Mouse (Mus musculus) hindbrain, embryonic 11.5 days (tissue): ENCODE data around the gene Rgl3. TPM values are rescaled to one million over a fixed set of nuclear protein-coding genes. Genes with fewer than 3 reads are reported as not detected.

Experiments
- ATAC-seq: fragments of 200-750 bp; cut with Nextera tagmentation; 2 replicates; pipeline ENCODE4 v1.8.0; 2017; ENCODE audit warnings: mild to moderate bottlenecking, moderate TSS enrichment, moderate library complexity; ENCODE audit not compliant: low FRiP score
- DNase-seq: peaks from one replicate; pipeline ENCODE4 v3.0.0-alpha.2; 2015; ENCODE audit warnings: low spot score
- H3K27ac ChIP-seq: fragments of 300-500 bp; sonication (generic); 2 replicates; pipeline ENCODE4 v1.5.1; 2014; ENCODE audit warnings: mild to moderate bottlenecking, low read depth, low read length
- H3K27me3 ChIP-seq: fragments of 300-500 bp; sonication (generic); 2 replicates; pipeline ENCODE4 v1.6.1; 2014; ENCODE audit warnings: mild to moderate bottlenecking, low read length, moderate library complexity, mixed read lengths; ENCODE audit not compliant: control insufficient read depth, insufficient read depth
- H3K36me3 ChIP-seq: fragments of 300-500 bp; sonication (generic); 2 replicates; pipeline ENCODE4 v1.6.1; 2014; ENCODE audit warnings: mild to moderate bottlenecking, low read length, moderate library complexity, mixed read lengths; ENCODE audit not compliant: control insufficient read depth, insufficient read depth
- H3K4me1 ChIP-seq: fragments of 300-500 bp; sonication (generic); replicated peaks from 2 replicates; pipeline ENCODE4 v1.6.1; 2014; ENCODE audit warnings: low read length, mixed read lengths; ENCODE audit not compliant: control insufficient read depth, insufficient read depth
- H3K4me2 ChIP-seq: fragments of 300-500 bp; sonication (generic); replicated peaks from 2 replicates; pipeline ENCODE4 v1.6.1; 2014; ENCODE audit warnings: mild to moderate bottlenecking, low read depth, low read length
- H3K4me3 ChIP-seq: fragments of 300-500 bp; sonication (generic); 2 replicates; pipeline ENCODE4 v1.5.1; 2014; ENCODE audit warnings: low read depth, low read length
- H3K9ac ChIP-seq: fragments of 300-500 bp; sonication (generic); 2 replicates; pipeline ENCODE4 v1.6.1; 2014; ENCODE audit warnings: low read depth, low read length
- H3K9me3 ChIP-seq: fragments of 300-500 bp; sonication (generic); 2 replicates; pipeline ENCODE4 v1.6.1; 2016; ENCODE audit warnings: low read length; ENCODE audit not compliant: control insufficient read depth
- WGBS: fragments of 180-500 bp; shearing (Covaris S2); extraction: QIAGEN DNeasy Blood & Tissue Kit; methylation state at CpG from one replicate; pipeline ENCODE4 v1.1.7; 2014; 5-methylcytosine and 5-hydroxymethylcytosine counted together
- polyA plus RNA-seq: library from polyadenylated mRNA; unstranded; fragments of >200 nt; fragmentation: Nextera tagmentation; extraction: Ambion mirVana; gene quantifications from 2 replicates; pipeline ENCODE4 v1.2.1, GENCODE M21; 2014

Gene Rgl3
- polyA plus RNA-seq, 1 experiment from 2014 or later: 2.0 TPM

DNA sequence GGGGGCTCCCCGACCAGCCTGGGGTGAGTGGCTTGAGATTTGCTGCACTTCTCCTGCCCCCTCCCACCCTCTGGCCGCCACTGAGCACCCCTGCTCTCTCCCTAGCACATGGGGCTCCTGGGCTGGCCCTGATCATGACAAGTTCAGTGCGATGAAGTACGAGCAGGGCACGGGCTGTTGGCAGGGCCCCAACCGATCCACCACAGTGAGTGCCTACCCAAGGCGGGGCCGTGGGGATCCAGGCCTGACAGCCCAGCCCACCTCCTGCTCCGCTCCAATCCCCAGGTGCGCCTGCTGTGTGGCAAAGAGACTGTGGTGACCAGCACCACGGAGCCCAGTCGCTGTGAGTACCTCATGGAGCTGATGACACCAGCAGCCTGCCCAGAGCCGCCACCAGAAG, 23.5 kb upstream of the Rgl3 start:
- 0 out of 2 replicates have a peak, but pooled peaks cover 2% of the 10 kb centered on the region for H3K4me1 ChIP-seq
- DNase-seq: no peak
- no peak overlapping the region for H3K4me2 ChIP-seq
- no peaks in the 10 kb centered on the region for H3K27me3 ChIP-seq
- peak; percentile 22; the same call in 1 of the 2 replicates for ATAC-seq
- H3K36me3 ChIP-seq: peaks cover 19% of the 10 kb centered on the region
- H3K9ac ChIP-seq: no peak overlapping the region
- no peak overlapping the region for H3K4me3 ChIP-seq
- H3K9me3 ChIP-seq: no peaks in the 10 kb centered on the region
- no peak overlapping the region for H3K27ac ChIP-seq
- WGBS: 89% methylated on average over 13 of the region's 13 CpGs

DNA sequence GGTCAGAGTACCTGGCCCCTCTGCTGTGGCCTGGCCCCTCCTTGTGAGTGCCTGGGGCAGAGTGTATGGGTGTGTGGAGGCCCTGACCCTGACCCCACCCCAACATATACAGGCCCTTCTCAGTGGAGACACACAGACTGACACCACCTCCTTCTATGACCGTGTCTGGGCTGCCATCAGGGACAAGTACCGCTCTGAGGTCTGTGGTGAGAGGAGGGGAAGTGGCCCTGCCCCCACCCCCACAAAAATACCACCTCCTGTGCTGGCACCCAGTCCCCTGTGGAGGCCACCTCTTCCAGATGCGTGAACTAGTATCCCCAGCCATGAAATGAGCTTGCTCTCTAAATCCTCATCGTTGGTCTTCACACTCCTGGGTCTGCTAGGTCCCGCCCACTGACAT, 21.8 kb upstream of the Rgl3 start:
- H3K27me3 ChIP-seq: no peaks in the 10 kb centered on the region
- no peaks in the 10 kb centered on the region for H3K9me3 ChIP-seq
- ATAC-seq (no peak), DNase-seq (no peak)
- H3K4me1 ChIP-seq: 0 out of 2 replicates have a peak, but pooled peaks cover 2% of the 10 kb centered on the region
- H3K4me2 ChIP-seq: no peak overlapping the region
- 92% methylated on average over 5 of the region's 5 CpGs for WGBS
- peaks cover 19% of the 10 kb centered on the region for H3K36me3 ChIP-seq
- H3K27ac ChIP-seq: peak overlapping the region; percentile 30; the same call in 1 of the 2 replicates
- no peak overlapping the region for H3K4me3 ChIP-seq
- no peak overlapping the region for H3K9ac ChIP-seq

DNA sequence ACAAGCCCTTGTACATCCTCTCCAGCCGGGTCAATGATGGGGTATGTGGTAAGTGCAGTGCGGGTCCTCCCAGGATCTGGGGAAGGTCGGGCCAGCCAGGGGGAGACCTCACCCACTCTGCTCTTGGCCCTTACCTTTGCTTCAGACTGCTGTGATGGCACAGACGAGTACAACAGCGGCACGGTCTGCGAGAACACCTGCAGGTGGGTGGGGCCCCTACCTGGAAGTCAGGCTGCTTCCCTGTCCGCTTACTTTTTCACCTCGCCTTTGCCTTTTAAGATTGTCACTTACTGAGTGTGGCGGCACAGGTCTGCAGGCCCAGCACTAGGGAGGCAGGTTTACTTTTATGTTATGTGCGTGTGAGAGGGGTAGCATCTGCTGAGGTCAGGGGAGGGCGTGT, 15.3 kb upstream of the Rgl3 start:
- Histone ChIP-seq H3K9ac (no peak overlapping the region), H3K4me2 (no peak overlapping the region)
- WGBS: 94% methylated on average over 12 of the region's 12 CpGs

DNA sequence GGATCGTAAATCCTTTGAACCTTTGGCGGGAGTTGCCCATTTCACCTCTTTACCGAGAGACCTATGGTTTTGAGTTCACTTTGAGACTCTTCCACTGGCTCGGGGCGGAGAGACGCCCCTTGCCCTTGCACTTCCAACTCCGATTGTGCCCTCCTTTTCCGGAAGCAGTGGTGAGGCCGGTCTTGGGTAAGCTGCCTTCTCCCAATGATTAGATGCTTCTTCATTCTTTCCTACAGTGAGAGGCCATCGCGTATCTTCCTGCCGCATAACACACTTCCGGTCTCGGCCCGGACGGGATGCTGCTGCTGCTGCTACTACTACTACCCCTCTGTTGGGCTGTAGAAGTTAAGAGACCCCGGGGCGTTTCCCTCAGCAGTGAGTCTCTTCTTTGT, 13.9 kb upstream of the Rgl3 start:
- no peaks in the 10 kb centered on the region for H3K9me3 ChIP-seq
- ATAC-seq (peak; percentile 9; the same call in 1 of the 2 replicates), DNase-seq (no peak)
- no peaks in the 10 kb centered on the region for H3K27me3 ChIP-seq
- peak overlapping the region; percentile 83 for H3K4me3 ChIP-seq
- peak overlapping the region; percentile 67 for H3K4me2 ChIP-seq
- peaks cover 4% of the 10 kb centered on the region; the same call in 1 of the 2 replicates for H3K36me3 ChIP-seq
- peak overlapping the region; percentile 70 for H3K9ac ChIP-seq
- 2% methylated on average over 18 of the region's 18 CpGs for WGBS
- peaks cover 5% of the 10 kb centered on the region for H3K4me1 ChIP-seq
- H3K27ac ChIP-seq: 0 out of 2 replicates have a peak overlapping the region, but pooled peaks have one; percentile 58

More for the DNA sequence above, 15.3 kb upstream of the Rgl3 start:
- H3K27me3 ChIP-seq: no peaks in the 10 kb centered on the region
- no peaks in the 10 kb centered on the region for H3K9me3 ChIP-seq
- no peak overlapping the region for H3K4me3 ChIP-seq
- H3K36me3 ChIP-seq: peaks cover 9% of the 10 kb centered on the region; the same call in 1 of the 2 replicates
- no peak overlapping the region for H3K27ac ChIP-seq
- ATAC-seq: no peak
- peaks cover 5% of the 10 kb centered on the region for H3K4me1 ChIP-seq
- no peak for DNase-seq

DNA sequence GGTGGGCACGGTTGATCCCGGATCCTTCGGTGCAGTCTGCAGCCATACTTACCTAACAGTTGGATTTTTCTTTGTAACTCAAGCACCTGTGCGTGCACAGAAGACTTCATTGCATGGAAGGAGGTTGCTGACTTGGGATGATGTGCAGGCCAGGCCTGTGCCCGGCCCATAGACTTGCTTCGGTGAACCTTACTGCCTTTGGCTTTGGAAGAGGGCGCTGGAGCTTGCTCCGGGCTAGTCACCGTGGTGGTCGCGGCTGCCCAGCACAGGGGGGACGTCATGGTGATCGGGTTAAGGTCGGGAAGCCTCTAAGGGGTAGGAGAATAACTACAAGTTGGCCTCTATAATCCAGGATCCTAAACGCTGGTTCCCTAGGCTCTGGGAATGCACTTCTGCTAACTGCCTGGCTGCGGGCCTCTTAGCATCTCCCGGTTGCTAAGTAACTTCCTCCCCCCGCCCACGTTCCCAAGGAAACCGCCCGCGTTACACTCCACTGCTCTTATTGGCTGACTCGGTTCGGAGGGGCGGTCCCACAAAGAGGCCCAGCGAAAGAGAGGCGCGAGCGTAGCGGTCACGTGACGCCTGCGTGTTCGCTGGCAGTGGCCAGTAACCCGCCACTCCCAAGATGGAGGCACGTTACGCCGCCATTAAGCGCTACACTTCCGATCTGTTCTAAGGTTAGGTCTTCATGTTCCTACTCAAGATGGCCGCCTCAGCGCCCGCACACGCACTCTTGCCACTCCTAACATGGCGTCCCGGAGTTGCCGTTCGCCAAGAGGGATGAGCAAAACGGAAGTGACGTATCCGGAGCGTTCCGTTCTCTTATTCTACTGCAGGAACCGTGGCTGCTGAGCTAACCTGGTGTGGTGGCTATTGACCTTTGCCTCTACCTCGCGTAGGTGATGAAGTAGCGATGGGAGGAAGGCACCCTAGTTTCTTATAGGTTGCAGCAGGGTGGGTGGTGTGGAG, 13.2 kb upstream of the Rgl3 start, which contains the start of the genes Ccdc151 and Prkcsh:
Ccdc151 (minus strand) TSS at position 441 of the 969 bp plus-strand sequence.
Prkcsh (plus strand) TSS at position 613 of the 969 bp plus-strand sequence.
- Histone ChIP-seq H3K4me2 (peak within 1 kb of the TSS; percentile 67), H3K9ac (peak within 1 kb of the TSS; percentile 70), H3K36me3 (peaks cover 4% of the 10 kb centered on the region; the same call in 1 of the 2 replicates), H3K4me1 (peaks cover 5% of the 10 kb centered on the region), H3K4me3 (peak within 1 kb of the TSS; percentile 83), H3K27me3 (no peaks in the 10 kb centered on the region), H3K9me3 (no peaks in the 10 kb centered on the region), H3K27ac (peak within 1 kb of the TSS; percentile 58)
- DNase-seq: peak; percentile 99
- WGBS: 5% methylated on average over 57 of the region's 57 CpGs
- ATAC-seq: peak; percentile 99

DNA sequence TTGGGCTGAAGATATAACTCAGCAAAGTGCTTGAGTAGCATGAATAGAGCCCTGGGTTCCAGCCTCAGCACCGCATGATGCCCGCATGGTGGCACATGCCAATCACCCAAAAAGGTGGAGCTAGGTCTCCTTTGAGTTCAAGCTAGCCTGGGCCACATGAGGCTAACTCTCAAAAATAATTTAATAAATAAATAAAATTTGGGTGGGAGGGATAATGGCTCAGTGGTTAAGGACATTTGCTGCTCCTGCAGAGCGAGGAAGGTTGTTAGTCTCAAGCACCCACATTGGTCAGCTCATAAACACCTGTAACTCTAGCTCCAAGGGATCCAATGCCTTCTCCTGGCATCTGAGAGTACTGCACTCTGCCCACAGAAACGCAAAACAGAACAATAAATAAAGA, 12.4 kb upstream of the Rgl3 start:
- Histone ChIP-seq H3K4me3 (no peak overlapping the region), H3K27me3 (no peaks in the 10 kb centered on the region), H3K4me1 (peaks cover 5% of the 10 kb centered on the region), H3K9ac (no peak overlapping the region), H3K4me2 (peak overlapping the region; percentile 65; the same call in 1 of the 2 replicates), H3K27ac (no peak overlapping the region), H3K9me3 (no peaks in the 10 kb centered on the region), H3K36me3 (peaks cover 4% of the 10 kb centered on the region; the same call in 1 of the 2 replicates)
- DNase-seq (no peak), ATAC-seq (no peak)
- WGBS: 86% methylated on average over 4 of the region's 4 CpGs

DNA sequence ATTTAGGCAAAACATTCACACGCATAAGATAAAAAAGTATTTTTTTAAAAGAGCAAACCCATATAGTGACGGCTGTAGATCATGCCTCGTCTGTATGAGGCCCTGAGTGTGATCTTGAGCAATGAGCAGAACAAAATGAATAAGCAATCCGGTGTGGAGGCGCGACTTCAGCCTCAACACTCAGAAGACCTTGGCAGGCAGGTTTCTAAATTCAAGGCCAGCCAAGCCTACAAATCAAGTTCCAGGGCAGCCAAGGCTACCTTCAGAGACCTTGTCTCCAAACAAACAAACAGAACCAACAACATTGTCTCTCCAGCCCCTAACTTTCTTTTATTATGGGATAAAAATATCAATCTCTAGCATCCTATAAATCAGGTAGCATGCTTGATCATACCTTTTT, 11.1 kb upstream of the Rgl3 start:
- no peak for ATAC-seq
- H3K27me3 ChIP-seq: no peaks in the 10 kb centered on the region
- no peaks in the 10 kb centered on the region for H3K9me3 ChIP-seq
- H3K9ac ChIP-seq: no peak overlapping the region
- H3K4me2 ChIP-seq: no peak overlapping the region
- 89% methylated on average over 6 of the region's 6 CpGs for WGBS
- no peak for DNase-seq
- H3K4me1 ChIP-seq: peaks cover 5% of the 10 kb centered on the region
- no peak overlapping the region for H3K4me3 ChIP-seq
- no peak overlapping the region for H3K27ac ChIP-seq
- peaks cover 4% of the 10 kb centered on the region; the same call in 1 of the 2 replicates for H3K36me3 ChIP-seq

DNA sequence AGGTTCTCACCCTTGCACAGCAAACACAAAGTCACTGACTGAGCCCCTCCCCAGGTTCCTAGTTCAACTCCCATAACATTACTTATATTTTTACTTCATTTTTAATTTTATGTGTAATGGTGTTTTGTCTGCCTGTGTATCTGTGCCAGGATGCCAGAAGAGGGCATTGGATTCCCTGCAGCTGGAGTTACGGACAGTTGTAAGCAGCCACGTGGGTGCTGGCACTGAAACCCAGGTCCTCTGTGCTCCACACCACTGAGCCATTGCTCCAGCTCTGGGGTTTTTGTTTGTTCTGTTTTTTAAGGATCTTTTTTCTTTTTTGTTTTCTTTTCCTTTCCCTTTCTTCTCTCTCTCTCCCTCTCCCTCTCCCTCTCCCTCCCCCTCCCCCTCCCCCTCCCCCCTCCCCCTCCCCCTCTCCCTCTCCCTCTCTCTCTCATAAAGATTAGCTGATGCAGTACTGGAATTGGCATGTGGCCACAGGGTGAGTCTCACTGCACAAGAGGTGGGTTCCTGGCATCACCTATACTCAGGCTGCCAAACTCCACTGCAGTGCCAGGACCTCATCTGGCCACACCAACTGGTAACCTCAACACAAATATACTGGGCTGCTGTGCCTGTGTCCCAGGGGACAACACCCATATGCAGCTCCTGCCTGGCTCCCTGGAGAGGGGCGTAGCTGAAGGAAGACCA, 7.1 kb upstream of the Rgl3 start:
- no peak overlapping the region for H3K27ac ChIP-seq
- DNase-seq: no peak
- H3K4me1 ChIP-seq: no peaks in the 10 kb centered on the region
- no peak overlapping the region for H3K4me3 ChIP-seq
- H3K9me3 ChIP-seq: no peaks in the 10 kb centered on the region
- no peak for ATAC-seq
- peaks cover 9% of the 10 kb centered on the region for H3K27me3 ChIP-seq
- no peak overlapping the region for H3K9ac ChIP-seq
- no peak overlapping the region for H3K4me2 ChIP-seq
- WGBS: 86% methylated on average over 3 of the region's 3 CpGs
- H3K36me3 ChIP-seq: no peaks in the 10 kb centered on the region
